Mouse (Mus musculus) thymus, postnatal 0 days (tissue): ENCODE results near the gene Eaf1. TPM values are rescaled to one million over a fixed set of nuclear protein-coding genes. Genes with fewer than 3 reads are reported as not detected.
"Not testable (repeated sequence)": the region's sequence is repeated elsewhere in the genome, so short reads cannot be mapped to it uniquely, and the experiment has no call there.

ENCODE experiments used
- DNase-seq: peaks from one replicate; pipeline ENCODE4 v3.0.0-alpha.2; 2015; ENCODE audit warnings: low spot score
- polyA plus RNA-seq: library from polyadenylated mRNA; unstranded; fragments of >200 nt; fragmentation: Nextera tagmentation; extraction: Ambion mirVana; gene quantifications from 2 replicates; pipeline ENCODE4 v1.2.1, GENCODE M21; 2015

Gene Eaf1
- polyA plus RNA-seq = 47.2 and 52.6 TPM in 2 replicates

DNA sequence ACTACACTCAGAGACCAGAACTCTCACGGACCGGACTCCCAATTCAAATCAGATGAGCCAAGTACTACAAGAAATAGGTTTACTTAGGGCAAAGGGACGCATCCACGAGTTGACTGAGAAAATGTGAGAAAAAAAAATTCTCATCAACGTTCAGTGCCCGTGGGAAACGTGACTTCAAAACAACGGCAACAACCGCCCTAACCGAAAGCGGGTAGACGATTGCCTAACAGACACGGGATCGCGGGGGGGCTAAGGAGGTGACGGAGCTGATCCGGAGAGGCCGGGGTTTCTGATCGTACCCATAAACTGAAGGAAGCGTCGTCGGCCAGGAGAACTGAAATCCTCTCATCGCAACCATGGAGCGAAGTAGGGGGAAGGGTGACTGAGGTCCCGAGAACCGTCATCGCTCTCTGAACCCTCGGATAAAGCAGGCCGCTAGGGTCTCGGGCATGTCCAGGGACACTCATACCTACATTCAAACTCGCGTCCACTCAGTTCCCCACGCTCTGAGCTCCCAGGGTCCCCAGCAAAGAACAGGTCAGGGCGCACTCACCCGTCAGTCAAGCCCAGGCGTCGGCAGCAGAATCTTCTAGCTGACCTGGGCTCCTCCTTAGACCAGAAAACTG, at the start of gene Eaf1:
TSS of gene Eaf1 (plus strand) at position 51 of the 626 bp plus-strand sequence.
- peak; percentile 72 for DNase-seq

DNA sequence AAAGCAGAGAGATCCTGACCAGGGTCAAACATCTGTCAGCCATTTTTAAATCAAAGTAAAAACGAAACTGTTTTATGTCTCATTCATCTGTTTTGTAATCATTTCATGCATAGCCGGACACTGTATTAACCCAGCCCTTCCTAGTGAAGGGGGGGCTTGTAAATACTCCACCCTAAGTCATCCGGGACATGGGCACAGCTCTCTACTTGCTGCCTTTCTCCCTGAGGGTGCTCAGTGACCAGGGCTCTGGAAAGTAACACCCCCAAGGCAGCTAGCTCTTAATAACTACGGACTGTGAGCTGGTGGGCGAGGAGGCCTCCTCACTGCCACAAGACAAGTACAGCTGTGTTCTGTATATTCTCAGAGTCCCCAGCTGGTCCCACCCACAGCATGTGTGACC, 45.2 kb upstream of the Eaf1 start:
- DNase-seq = no peak

- not testable (repeated sequence) for DNase-seq
Observed at GRCm38 (mm10) chr14:31453946-31454345, 40.3 kb upstream of the Eaf1 start.

GRCm38 (mm10) chr14:31454849-31455566, 39.2 kb upstream of the Eaf1 start:
- DNase-seq = no peak

GRCm38 (mm10) chr14:31456064-31456721, 38.0 kb upstream of the Eaf1 start:
- no peak for DNase-seq

DNA sequence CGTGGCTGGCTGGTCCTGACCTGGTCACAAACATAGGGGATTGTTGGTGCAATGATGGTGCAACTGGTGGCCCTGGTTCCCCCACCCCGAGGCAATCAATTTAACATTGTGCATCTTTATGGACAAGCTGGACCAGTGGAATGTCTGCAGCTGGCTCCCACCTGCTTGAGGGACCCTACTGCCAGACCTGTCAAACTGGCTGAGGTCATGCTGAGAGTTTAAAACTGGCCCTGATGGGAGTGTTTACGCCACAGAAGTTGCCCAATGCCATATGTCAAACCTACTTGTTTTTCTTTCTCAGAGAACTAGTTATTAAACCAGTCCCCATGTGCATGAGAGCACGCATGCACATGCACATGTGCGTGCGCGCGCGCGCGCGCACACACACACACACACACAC, 36.2 kb upstream of the Eaf1 start:
- DNase-seq = no peak

DNA sequence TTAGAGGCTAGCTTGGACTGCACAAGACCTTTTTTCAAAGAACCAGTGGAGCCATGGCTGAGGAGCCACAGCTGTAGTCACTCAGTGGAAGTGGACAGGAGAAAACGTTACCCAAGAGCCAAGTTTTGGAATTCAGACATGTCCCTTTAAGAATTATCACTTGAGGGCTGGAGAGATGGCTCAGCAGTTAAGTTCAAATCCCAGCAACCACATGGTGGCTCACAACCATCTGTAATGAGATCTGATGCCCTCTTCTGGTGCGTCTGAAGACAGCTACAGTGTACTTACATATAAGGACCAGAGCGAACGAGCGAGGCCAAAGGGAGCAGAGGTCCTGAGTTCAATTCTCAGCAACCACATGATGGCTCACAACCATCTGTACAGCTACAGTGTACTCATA, 32.0 kb upstream of the Eaf1 start:
- DNase-seq = peak; percentile 12

DNA sequence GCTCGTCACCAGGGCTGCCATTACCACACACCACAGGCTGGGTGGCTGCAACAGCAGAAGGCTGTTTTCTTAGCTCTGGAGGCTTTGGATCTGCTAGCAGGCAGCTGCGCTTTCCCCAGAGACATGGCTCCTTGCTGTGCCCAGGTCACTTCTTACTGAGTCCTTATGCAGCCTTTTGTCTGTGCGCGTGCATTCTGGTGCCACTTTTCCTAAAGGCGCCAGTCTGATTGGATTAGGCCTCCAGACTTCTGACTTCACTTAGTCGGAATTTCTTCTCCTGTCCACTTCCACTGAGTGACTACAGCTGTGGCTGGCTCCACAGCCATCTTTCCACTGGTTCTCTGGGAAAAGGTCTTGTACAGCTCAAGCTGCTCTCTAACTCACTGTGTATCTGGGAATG, 31.3 kb upstream of the Eaf1 start:
- DNase-seq = no peak

- peak; percentile 24 for DNase-seq
Observed at GRCm38 (mm10) chr14:31464176-31464575, 30.0 kb upstream of the Eaf1 start.

DNA sequence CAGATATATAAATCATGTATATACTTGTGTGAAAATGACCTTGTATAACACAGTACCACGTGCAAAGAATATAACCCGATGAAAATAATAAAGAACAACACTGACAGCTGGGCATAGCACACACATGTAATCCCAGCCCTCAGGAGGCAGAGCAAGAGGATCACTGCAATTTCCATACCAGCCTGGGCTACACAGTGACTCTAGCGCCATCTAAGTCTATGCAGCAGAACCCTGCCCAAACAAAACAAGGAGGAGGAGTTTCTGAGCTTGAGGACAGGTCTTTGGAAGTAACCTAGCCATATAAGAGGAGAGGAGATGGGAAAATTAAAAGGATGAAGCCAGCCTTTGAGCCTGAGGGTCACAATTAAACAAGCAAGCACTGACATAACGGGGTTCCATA, 24.5 kb upstream of the Eaf1 start:
- DNase-seq = no peak

GRCm38 (mm10) chr14:31472451-31473061, 21.6 kb upstream of the Eaf1 start:
- DNase-seq = peak; percentile 75

DNA sequence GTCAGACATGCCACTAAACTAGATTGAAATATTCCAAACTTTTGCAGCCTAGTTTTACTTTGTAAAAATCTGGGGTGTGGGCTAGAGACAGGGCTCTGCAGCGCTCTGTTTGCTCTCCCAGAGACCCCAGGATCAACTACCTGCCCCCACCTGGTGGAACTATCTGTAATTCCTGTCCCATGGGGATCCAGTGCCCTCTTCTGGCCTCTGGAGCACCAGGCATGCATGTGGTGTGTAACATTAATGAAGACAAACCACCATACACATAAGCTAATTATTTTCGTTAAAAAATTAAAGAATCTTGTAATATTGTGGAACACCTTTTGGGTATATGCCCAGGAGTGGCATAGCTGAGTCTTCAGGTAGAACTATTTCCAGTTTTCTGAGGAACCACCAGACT, 20.9 kb upstream of the Eaf1 start:
- no peak for DNase-seq

GRCm38 (mm10) chr14:31482417-31482816, 11.8 kb upstream of the Eaf1 start:
- DNase-seq = no peak

DNA sequence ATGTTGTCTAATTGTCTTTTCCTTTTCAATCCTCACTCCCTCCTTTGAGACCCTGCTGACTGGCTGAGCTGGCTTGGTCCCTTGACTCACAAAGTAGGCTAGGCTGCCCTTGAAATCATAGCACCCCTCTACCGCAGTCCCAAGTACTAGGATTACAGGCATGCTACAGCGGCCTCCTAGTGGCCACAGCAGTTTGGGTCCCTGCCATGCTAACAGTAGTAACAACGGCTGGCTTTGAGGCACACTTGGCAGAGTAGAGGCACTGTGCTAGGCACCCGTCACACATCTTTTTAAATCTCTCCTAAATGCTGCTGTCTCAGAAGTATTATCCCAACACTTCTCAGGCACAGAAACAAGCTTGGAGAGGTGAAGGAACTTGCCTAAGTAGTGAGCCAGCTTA, 7.7 kb upstream of the Eaf1 start:
- DNase-seq = peak; percentile 13

DNA sequence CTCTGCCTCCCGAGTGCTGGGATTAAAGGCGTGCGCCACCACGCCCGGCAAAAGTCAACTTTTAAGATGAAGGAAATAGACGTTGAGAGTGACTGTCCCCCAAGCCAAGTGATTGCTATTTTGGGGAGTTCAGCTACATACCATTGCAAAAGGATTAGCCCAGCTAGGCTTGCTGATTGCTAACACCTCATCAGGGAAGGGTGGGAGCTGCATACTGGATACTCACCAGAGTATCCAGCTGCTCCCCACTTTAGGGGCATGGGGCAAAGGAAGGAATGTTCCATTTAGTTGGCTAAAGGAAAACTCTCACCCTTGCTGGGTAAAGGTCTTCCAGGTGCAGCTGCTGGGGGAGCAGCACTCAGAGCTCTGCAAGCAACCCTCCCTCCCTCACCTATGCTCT, 6.1 kb upstream of the Eaf1 start:
- no peak for DNase-seq

GRCm38 (mm10) chr14:31493901-31494300, 298 bp upstream of the Eaf1 start:
- peak; percentile 10 for DNase-seq

- DNase-seq = peak; percentile 97
Observed at GRCm38 (mm10) chr14:31494975-31495455, 816 bp downstream of the Eaf1 start, which contains the start of gene Mettl6. Gene Mettl6, minus strand, starts transcription at chr14:31495040.

GRCm38 (mm10) chr14:31495538-31495937, 1.3 kb downstream of the Eaf1 start:
- DNase-seq = no peak

GRCm38 (mm10) chr14:31496241-31496646, 2.0 kb downstream of the Eaf1 start:
- DNase-seq = no peak

GRCm38 (mm10) chr14:31499526-31499925, 5.3 kb downstream of the Eaf1 start:
- DNase-seq = no peak

- DNase-seq = no peak
Observed at GRCm38 (mm10) chr14:31503406-31503805, 9.2 kb downstream of the Eaf1 start.

DNA sequence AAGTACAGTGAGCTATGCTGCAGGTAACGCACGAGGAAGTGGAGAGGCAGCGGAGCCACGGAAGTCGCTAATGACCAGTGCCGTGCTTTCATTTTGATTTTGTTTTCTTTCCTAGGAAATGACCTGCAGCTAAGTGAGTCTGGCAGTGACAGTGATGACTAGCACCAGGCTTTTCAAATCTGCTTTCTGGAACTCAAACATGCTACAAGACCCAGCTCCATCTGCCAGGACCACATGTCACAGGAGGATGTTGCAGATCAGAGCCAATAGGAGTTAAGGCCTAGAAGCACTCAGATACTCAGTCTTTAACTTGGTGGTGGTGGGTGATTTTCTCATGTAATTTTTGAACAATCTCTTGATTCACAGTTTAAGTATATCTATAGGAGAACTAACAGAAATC, 12.3 kb downstream of the Eaf1 start:
- DNase-seq = no peak
